Mouse (Mus musculus) kidney, postnatal 25 days (tissue): Measurements from ENCODE around the gene Iffo2.

ENCODE experiments used
- DNase-seq, 2 experiments: peaks; one replicate each; pipeline ENCODE4 v3.0.0; 2021; ENCODE audit warnings: mixed read lengths in 2 of 2

Gene Iffo2

DNA sequence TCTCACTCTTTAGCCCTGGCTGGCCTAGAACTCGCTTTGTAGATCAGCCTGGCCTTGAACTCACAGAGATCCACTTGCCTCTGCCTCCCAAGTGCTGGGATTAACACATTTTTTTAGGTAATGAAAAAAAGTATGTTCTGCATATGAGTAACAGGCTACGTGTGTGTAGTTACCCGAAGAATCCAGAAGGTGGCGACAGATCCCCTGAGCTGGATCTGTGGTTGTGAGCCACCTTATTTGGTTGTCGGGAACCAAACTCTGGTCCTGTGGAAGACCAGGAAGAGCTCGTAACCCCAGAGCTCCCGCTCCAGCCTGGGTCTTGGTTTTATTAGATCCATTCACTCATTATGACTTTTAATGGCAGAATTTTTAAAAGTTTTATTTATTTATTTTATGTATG lies 116.6 kb downstream of the Iffo2 start:
- no peak for DNase-seq

DNA sequence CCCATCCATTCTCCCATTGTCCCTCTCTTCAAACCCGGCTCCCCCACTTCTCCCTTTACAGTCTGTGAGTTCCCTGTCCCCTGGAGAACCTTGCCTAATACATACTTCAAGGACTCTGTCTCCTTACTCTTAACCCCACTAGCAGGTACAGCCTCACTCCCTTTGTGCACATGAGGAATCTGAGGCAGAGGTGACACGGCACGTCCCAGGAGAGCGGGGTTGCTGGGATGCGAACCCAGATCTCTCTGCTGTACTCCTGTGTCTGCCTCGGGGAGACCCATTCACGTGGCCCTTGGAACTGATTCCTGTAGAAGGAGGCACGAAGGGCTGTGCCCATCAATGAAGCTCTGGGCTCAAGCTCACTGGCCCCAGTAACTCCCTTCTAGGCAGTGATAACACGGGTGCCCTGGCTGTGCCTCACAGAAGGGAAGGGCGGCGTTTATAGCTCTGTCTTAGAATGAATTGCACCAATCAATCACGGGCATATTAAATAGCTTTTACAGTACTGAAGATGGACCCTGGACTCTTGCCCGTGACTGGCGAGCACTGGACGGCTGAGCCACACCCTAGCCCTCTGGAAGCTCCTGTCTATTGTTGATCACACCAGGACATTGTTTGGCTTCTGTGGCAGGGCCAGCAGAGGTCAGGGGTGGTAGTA lies 119.9 kb downstream of the Iffo2 start:
- no peak for DNase-seq

- DNase-seq = no peak
These were observed 120.6 kb downstream of the Iffo2 start for GRCm38 (mm10) chr4:139650907-139651306.

GRCm38 (mm10) chr4:139653238-139653637 lies 122.9 kb downstream of the Iffo2 start, which contains the start of gene Tas1r2:
TSS of gene Tas1r2 (plus strand) at chr4:139653538.
- DNase-seq = no peak

DNA sequence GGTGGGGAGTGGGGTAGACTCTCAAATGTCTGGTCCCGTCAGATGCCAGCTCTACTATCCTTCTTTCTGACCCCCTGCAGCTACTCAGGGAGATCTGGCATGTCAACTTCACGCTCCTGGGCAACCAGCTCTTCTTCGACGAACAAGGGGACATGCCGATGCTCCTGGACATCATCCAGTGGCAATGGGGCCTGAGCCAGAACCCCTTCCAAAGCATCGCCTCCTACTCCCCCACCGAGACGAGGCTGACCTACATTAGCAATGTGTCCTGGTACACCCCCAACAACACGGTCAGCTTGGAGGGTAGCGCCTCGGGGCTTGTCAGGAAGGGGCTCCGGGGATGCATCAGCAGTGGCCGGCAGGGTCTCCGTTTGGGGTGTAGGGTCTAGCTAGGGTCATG lies 131.5 kb downstream of the Iffo2 start:
- no peak for DNase-seq

DNA sequence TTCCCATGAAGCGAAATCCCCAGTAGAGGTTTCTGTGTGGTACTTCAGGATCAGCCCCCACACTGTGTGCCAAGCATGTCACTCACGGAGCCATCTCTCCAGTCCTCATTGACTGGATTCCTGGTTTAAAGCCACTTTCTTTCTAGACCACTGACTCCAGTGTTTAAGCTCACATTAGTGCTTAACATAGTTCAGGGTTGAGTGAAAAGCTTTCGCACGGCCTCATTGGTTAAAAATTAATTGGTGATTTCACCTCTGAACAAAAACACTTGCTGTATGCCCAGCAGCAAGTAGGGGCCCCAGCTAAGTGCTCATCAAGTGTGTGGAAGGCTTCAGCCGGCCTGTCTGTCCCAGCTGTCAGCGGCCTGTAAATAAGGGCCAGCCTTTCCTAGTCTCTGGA lies 137.3 kb downstream of the Iffo2 start:
- DNase-seq = peak in 1 of 2 experiments; percentile 24

GRCm38 (mm10) chr4:139669847-139670246 lies 139.5 kb downstream of the Iffo2 start:
- peak; percentile 68 to 71 for DNase-seq
